Mouse (Mus musculus) CH12.LX (cell line): Measurements from ENCODE around the gene Dtd1.

ENCODE experiments used
- CHD1 ChIP-seq: IDR thresholded peaks from 2 replicates; pipeline ENCODE4 v1.6.1; 2012; ENCODE audit warnings: low read depth, low read length, improper control_type of control experiment, inconsistent platforms
- CHD2 ChIP-seq: IDR thresholded peaks from 2 replicates; pipeline ENCODE4 v1.6.1; 2011; ENCODE audit warnings: low read length, improper control_type of control experiment
- CTCF ChIP-seq, 2 experiments: IDR thresholded peaks in 1 of 2; conservative IDR thresholded peaks in 1 of 2; 2 replicates each; pipeline ENCODE4 v1.5.1; 2011 to 2012; ENCODE audit warnings: low read depth in 2 of 2, low read length in 2 of 2, improper control_type of control experiment in 1 of 2, inconsistent platforms in 1 of 2, mild to moderate bottlenecking in 1 of 2, moderate library complexity in 1 of 2
- E2F4 ChIP-seq: IDR thresholded peaks from 2 replicates; pipeline ENCODE4 v1.6.1; 2011; ENCODE audit warnings: low read depth, low read length, improper control_type of control experiment; ENCODE audit not compliant: insufficient replicate concordance
- EP300 ChIP-seq: IDR thresholded peaks from 2 replicates; pipeline ENCODE4 v1.6.1; 2011; ENCODE audit warnings: low read length, improper control_type of control experiment
- ETS1 ChIP-seq: conservative IDR thresholded peaks from 2 replicates; pipeline ENCODE4 v1.6.1; 2012; ENCODE audit warnings: low read depth, mild to moderate bottlenecking, inconsistent platforms, low read length, improper control_type of control experiment, moderate library complexity
- MAX ChIP-seq: IDR thresholded peaks from 2 replicates; pipeline ENCODE4 v1.6.1; 2011; ENCODE audit warnings: low read length, improper control_type of control experiment
- MAZ ChIP-seq: IDR thresholded peaks from 2 replicates; pipeline ENCODE4 v1.6.1; 2012; ENCODE audit warnings: low read depth, mild to moderate bottlenecking, inconsistent platforms, low read length, improper control_type of control experiment, moderate library complexity
- POLR2A ChIP-seq: IDR thresholded peaks from 2 replicates; pipeline ENCODE4 v1.6.1; 2011; ENCODE audit warnings: low read depth, mild to moderate bottlenecking, improper control_type of control experiment, low read length
- RAD21 ChIP-seq: IDR thresholded peaks from 2 replicates; pipeline ENCODE4 v1.6.1; 2011; ENCODE audit warnings: low read depth, mild to moderate bottlenecking, low read length, improper control_type of control experiment, moderate library complexity
- USF1 ChIP-seq: IDR thresholded peaks from 2 replicates; pipeline ENCODE4 v1.6.1; 2014; ENCODE audit warnings: low read depth, mild to moderate bottlenecking, inconsistent platforms, low read length, improper control_type of control experiment
- ZNF384 ChIP-seq: IDR thresholded peaks from 2 replicates; pipeline ENCODE4 v1.6.1; 2012; ENCODE audit warnings: low read depth, low read length, improper control_type of control experiment, inconsistent platforms

DNA sequence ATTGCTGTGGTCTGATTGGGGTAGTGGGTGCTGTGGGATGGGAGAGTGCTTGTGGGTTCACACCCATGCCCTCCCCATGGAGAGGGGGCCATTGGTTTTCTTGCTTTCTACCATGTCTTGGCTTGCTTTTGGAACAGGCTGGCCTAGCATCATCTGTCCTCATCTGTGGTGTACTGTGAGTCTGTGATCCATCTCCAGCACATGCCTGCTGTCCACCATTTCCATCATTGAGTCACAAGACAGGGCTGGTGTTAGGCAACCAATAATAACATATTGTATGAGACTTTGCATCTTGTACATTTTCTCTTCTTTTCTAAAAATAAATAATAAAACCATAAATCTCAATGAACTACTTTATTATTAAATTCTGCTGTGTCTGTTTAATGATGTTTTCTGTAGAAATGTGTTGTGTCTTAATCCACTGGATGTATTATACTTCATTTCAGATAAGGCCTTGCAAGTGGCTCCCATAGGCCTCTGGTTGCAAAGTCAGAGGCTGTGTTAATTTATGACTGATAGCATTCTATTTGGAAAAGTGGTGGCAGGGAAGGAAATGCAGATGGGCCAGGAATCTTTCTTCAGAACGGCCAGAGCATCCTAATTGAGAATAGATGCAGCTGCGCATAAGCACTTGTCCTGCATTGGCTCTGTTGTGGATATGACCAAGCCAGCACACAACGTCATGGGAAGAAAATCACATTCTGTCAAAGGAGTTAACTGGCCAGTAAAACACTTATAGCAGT is 168.8 kb downstream of the Dtd1 start:
- no peak for TF ChIP-seq CTCF (conservative IDR thresholded peaks at IDR 0.05 in 1 of 2, IDR thresholded peaks at IDR 0.05 in 1 of 2; ENCODE audit: low read depth in 2 of 2, low read length in 2 of 2)
- TF ChIP-seq E2F4 = no peak
- no peak for TF ChIP-seq MAX
- TF ChIP-seq EP300 = no peak
- no peak for TF ChIP-seq POLR2A
- no peak for TF ChIP-seq RAD21
- no peak for TF ChIP-seq CHD2
- TF ChIP-seq ETS1 = no peak
- no peak for TF ChIP-seq CHD1
- TF ChIP-seq ZNF384 = no peak
- no peak for TF ChIP-seq USF1
- TF ChIP-seq MAZ = no peak
